19 mouse cellular contexts compared by ENCODE assay signal in the genomic region with DNA sequence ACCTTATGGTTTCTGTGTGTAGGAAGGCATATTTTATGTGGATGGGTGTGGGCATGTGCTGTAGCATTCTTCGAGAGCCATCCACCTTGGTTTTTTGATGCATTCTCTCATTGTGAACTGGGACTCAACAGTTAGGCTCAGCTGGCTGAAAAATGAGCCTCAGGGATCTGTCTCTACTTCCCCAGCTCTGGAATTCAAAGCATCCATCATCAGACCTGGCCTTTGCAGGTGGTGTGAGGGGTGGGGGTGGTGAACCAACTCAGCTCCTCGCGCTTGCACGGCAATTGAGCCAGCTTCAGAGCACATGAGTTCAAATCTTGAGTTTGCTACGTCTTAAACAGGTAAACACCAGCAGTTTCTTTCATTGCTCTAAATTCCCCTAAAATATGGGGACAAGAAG. TPM values are rescaled to one million over a fixed set of nuclear protein-coding genes. Genes with fewer than 3 reads are reported as not detected.
DNase-seq lines count a peak whose midpoint lies in the region; TF ChIP-seq lines count a peak whose summit lies in the region.
"Had no signal": no experiment of that assay in that cellular context is flagged by ENCODE, and none has a peak within 500 bp of the region (broad histone marks: within the 10 kb centered on the region; RNA-seq: fewer than 3 reads in every experiment).

No protein-coding gene starts in this region.

- TF ChIP-seq CTCF in ES-Bruce4 (IDR thresholded peaks at IDR 0.05; ENCODE audit: low read depth, low read length): no peak

- no peaks in the 10 kb centered on the region for H3K4me1 ChIP-seq in ES-Bruce4 (ENCODE audit: control insufficient read depth, insufficient read depth, low read length)
- H3K4me1 ChIP-seq: forebrain, embryonic 13.5 days; hindbrain, embryonic 12.5 days; hindbrain, embryonic 15.5 days had no signal

- H3K27me3 ChIP-seq in ES-Bruce4 (ENCODE audit: control insufficient read depth, insufficient read depth, low read length, poor library complexity, severe bottlenecking): no peaks in the 10 kb centered on the region; the same call in 1 of the 2 replicates
- H3K27me3 ChIP-seq: forebrain, embryonic 13.5 days; hindbrain, embryonic 12.5 days; hindbrain, embryonic 15.5 days had no signal

- H3K9me3 ChIP-seq in ES-Bruce4 (replicated peaks; ENCODE audit: control insufficient read depth, insufficient read depth, low read length, poor library complexity, severe bottlenecking): no peaks in the 10 kb centered on the region
- H3K9me3 ChIP-seq: forebrain, embryonic 10.5 days; forebrain, embryonic 13.5 days; hindbrain, embryonic 12.5 days; hindbrain, embryonic 15.5 days had no signal

- H3K36me3 ChIP-seq in ES-Bruce4 (ENCODE audit: control insufficient read depth, insufficient read depth, low read length, poor library complexity, severe bottlenecking): no peaks in the 10 kb centered on the region
- H3K36me3 ChIP-seq: forebrain, embryonic 10.5 days; hindbrain, embryonic 12.5 days; hindbrain, embryonic 15.5 days had no signal

- no peak overlapping the region for H3K4me3 ChIP-seq in ES-Bruce4 (ENCODE audit: low read depth, low read length)
- H3K4me3 ChIP-seq: forebrain, embryonic 10.5 days; forebrain, embryonic 13.5 days; gastrocnemius, adult 2 months; hindbrain, embryonic 12.5 days; hindbrain, embryonic 15.5 days had no signal

- H3K27ac ChIP-seq in ES-Bruce4 (ENCODE audit: insufficient read depth, low read length): 0 out of 2 replicates have a peak overlapping the region, but pooled peaks have one; percentile 28
- H3K27ac ChIP-seq: forebrain, embryonic 10.5 days; forebrain, embryonic 13.5 days; gastrocnemius, adult 2 months; hindbrain, embryonic 12.5 days; hindbrain, embryonic 15.5 days had no signal

- no peak for TF ChIP-seq POLR2A in ES-Bruce4 (IDR thresholded peaks at IDR 0.05; ENCODE audit: insufficient read depth, low read length)

- no peak overlapping the region for H3K9ac ChIP-seq in ES-Bruce4 (ENCODE audit: low read depth, poor library complexity, severe bottlenecking)
- H3K9ac ChIP-seq: forebrain, embryonic 13.5 days; hindbrain, embryonic 12.5 days; hindbrain, embryonic 15.5 days had no signal

- peak; percentile 75 for TF ChIP-seq EP300 in ES-Bruce4 (IDR thresholded peaks at IDR 0.05; ENCODE audit: insufficient read depth, low read depth, low read length)

- DNase-seq in Muller cell, postnatal 12 days (ENCODE audit: inconsistent ontology term): peak; percentile 32
- peak; percentile 32 for DNase-seq in forelimb bud, embryonic 11.5 days (ENCODE audit: low read depth, low spot score)
- no peak for DNase-seq in layer of hippocampus, adult 9-11 months
- DNase-seq in adrenal gland, adult 18-20 months (ENCODE audit: low spot score in 2 of 2): no peak
- no peak for DNase-seq in neural tube, embryonic 10.5 days (ENCODE audit: extremely low spot score, low spot score)
- DNase-seq: adrenal gland, adult 8-10 months; adrenal gland, postnatal 25 days; cerebellum, adult 11-12 months; cerebellum, adult 8-10 months; cerebellum, postnatal 10 days; cerebellum, postnatal 36 days; gastrocnemius, adult 2 months; gastrocnemius, postnatal 14 days; heart, adult 11 months had no signal

RNA-seq across cellular contexts. Expression of gene St3gal5, which starts 7.5 kb away (rescaled TPM):
- 25.9 and 28.1 TPM in 2 replicates for polyA plus RNA-seq in ES-Bruce4 (2011; ENCODE audit: insufficient read depth, insufficient read length, low read depth, missing spikeins)
- 100 to 1,000 TPM; 133 to 192 TPM for total RNA-seq in adrenal gland, adult 18-20 months (2021)

Comparison
In these comparisons a context has a peak if more than half of its experiments do, and no peak if none do; other contexts are left out.
1. DNase-seq: peak in Muller cell, postnatal 12 days (single experiment) and forelimb bud, embryonic 11.5 days (single experiment); none in layer of hippocampus, adult 9-11 months (single experiment), adrenal gland, adult 18-20 months (0 of 2) and neural tube, embryonic 10.5 days (single experiment).